Mouse (Mus musculus) c-Kit-negative CD71-positive TER-119-positive erythroid progenitor cells, embryonic 14.5 days (primary cell): ENCODE results near the gene Glt1d1.

Experiments
- DNase-seq: peaks from one replicate; pipeline ENCODE4 v3.0.0-alpha.2; 2013; ENCODE audit warnings: low read depth, low spot score

Gene Glt1d1

DNA sequence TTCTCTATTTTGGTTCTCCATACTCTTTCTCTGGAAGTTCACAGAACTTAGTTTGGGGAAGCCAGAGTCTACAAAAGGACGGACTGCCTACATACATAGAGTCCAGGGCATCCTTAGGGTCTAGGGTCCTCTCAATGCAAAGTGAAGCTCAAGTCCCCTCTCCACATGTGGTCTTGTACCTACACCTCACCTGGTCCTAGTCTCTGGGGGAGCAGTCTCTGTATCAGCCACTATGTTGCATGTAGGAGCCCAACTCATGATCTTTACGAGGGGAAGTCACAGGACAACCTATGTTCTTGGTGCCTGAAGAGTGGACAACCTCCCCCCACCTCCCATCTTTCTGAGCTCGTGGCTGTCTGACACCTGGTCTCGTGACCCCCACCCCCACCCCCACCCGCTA, 391 bp upstream of the Glt1d1 start:
- no peak for DNase-seq

DNA sequence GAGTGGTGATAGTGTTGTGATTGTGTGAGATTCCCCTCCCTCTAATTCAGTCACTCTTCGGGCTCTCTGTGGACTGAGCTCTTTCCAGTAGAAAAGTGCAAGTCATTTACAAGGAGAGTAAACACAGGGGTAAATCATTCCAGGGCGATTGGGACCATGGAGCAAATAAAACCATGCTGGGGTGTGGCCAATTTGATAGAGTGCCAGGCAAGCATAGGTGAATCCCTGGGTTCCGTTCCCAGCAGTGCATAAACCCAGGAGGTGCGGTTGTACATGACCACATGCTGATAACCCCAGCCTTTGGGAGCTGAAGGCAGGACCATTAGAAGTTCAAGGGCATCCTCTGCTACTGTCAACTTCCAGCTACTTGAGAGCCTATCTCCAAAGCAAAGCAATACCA, 1.1 kb downstream of the Glt1d1 start:
- no peak for DNase-seq

DNA sequence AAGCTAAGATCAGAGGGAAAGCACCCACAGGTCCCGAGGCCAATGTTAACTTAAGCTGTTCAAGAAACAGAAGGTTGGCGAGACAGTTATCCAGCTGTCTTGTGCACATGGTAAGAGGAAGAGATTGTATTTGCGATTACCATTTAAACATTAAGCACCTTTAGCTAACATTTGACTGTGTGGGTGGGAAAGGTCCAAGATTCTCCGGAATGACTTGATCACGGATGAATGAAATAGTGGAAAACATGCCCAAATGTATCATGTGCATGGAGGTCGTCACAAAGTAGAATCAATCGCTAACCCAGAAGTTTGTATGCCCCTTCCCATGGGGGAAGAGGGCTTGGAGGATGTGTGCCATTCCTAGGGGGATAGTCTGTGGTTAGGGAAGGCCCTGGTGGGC, 1.6 kb downstream of the Glt1d1 start:
- DNase-seq, result no peak

DNA sequence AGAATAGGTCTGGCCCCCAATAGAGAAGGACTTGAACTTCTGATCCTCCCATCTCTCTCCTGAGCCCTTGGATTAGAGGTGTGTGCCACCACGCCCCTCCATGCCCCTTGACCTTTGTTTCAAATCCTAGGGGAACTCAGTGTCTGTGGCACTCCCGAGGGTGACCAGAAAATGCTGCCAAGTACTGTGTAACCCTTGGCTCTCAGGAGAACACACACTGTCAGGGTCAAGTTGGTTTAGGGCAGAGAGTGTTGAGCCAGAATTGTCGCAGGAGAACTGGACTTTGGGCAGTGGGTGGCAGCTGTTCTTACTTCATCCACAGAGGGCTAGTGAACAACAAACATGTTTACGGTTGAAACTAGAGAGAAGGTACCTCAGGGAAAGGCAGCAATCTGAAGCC, 5.6 kb downstream of the Glt1d1 start:
- DNase-seq, result no peak

DNA sequence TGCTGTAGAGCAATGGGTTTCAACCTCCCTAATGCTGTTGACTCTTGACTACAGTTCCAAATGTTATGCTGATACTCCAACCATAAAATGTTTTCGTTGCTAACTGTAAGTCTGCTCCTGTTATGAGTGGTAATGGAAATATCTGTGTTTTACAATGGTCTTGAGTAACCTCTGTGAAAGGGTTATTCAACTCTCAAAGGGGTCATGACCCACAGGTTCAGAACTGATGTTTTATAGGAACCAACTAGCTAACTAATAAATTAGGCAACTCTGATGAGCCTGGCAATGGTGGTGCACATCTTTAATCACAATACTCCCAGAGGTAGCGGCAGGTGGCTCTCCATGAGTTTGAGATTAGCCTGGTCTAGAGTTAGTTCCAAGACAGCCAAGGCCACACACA, 6.1 kb downstream of the Glt1d1 start:
- DNase-seq, result no peak

DNA sequence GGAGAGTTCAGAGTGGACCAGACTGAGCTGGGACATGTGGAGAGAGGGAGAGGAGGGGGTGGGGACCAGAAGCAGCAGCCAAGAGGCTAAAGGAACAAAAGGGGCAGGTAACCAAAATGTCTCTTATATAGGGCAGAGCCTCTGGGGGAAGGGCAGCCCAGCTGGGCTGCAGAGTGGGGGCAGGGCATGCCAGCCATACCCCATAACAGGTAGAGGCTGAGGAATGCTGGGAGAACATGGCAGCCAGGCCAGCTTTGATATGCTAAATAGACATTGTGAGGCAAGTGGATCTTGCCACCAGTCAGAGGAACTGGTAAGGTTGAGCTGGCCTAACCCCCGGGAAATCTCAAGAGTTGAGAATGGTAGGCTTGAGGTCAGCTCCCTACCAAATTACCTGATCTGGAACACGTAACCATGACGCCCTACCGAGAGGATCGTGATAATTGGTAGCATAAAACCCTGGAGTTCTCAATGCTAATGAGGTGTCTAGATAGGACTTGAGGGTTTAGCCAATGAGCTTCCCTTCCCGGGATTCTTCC, 7.1 kb downstream of the Glt1d1 start:
- no peak for DNase-seq

DNA sequence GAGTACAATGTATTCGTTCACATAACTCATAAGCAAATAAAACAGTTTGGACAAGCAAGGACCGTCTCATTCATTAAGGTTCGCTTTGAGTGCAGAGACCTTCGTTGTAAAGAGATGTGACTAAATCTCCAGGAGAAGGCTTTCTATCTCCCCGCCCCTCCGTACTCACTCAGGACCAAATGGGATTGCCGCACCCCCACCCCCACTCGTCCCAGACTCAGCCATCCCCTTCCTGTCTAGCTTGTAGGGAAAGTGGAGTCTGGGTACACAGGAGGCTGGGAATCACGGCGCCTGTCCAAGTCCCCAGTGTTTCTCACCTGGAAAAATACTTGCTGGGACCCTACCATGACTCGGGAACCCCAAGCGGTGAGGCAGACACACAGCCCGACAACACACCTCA, 7.6 kb downstream of the Glt1d1 start:
- no peak for DNase-seq

DNA sequence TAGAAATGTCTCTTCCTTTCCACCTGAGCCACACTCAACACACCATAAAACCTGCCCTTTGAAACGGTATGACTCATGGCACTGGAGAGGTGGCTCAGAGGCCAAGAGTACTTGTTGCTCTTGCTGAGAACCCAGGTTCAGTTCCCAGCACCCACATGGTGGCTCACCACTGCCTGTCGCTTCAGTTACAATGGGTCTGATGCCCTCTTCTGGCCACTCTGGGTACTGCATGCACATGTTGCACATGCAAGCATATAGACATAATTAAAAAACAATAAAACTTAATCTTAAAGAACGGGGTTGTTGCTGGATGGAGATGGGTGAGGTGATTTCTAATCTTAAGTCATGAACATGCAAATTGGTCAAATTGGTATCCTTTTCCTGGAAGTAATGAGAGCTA, 8.3 kb downstream of the Glt1d1 start:
- DNase-seq, result no peak

DNA sequence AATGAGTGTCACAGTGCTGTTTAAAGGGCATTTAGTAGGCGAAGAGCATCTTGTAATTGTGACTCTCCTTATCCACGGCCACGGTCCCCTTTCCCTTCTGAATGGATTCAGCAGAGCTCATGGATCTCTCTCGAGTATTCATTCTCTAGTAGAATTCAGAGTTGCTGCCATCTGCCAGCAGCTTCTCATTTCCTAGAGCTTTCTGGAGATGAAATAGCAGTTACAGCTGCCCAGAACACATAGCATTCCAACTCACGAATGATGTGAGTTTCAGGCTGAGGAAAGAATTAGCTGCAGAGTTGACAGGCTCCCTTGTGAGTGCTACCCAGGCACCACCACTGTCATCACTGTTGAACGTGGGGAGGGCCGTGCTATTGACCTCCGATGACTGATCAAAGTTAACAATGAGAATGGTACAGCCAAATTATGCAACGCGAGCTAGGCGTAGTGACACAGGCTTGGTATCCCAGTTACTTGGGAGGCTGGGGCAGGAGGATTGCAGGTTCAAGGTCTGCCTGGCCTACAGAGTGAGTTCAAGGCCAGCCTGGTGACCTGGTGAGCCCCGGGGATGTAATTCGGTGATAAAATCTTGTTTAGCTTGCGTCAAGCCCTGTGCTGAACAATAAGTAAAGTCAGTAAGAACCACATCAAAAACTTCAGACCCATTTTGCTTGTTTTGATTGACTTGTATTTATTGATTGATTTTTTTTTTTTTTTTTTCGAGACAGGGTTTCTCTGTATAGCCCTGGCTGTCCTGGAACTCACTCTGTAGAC, 9.3 kb downstream of the Glt1d1 start:
- DNase-seq, result no peak

DNA sequence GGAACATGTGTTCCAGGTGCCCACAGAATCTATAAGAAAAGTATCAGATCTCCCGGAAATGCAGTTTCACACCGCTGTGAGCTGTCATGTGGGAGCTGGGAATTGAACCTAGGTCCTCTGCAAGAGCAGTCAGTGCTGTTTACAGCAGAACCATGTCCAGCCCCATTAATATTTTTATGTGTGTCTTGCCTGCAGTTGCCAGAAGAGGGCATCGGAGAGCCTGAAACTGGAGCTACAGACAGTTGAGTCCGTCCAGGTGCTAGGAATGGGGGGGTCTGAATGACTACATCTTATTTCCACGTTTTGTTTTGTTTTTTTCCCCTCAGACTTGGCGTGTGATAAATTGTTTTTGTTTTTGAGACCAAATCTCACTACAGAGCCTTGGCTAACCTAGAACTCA, 16.0 kb downstream of the Glt1d1 start:
- no peak for DNase-seq

DNA sequence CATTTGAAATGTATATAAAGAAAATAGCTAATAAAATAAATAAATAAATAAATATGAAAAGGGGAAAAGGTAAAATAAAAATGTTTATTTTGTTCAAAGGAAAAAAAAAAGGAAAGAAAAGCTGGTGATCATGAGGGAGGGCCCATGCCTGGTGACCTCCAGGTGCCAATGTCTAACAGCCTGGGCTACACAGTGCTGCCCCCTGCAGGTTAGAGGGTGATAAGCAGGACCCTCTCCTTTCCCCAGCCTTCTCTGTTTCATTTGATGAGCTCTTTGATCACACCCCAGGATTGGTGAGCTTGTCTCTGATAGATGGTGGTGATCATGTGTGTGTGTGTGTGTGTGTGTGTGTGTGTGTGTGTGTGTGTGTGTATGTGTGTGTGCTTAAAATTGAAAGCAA, 17.0 kb downstream of the Glt1d1 start:
- no peak for DNase-seq

DNA sequence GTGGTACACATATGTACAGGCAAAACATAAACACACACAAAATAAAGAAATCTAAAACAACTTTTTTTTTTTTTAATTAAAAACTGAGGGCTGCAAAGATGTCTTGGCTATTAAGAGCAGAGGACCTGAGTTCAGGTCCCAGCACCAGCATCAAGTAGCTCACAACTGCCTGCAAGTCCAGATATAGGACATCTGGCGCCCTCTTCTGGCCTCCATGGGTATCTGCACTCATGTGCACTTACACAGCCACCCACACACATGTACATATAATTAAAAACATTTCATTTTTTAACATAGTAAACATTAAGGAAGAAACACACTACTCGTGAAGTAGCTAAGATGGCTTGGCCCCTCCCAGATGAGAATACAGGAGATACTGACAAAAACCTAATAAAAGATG, 26.2 kb downstream of the Glt1d1 start:
- no peak for DNase-seq

DNA sequence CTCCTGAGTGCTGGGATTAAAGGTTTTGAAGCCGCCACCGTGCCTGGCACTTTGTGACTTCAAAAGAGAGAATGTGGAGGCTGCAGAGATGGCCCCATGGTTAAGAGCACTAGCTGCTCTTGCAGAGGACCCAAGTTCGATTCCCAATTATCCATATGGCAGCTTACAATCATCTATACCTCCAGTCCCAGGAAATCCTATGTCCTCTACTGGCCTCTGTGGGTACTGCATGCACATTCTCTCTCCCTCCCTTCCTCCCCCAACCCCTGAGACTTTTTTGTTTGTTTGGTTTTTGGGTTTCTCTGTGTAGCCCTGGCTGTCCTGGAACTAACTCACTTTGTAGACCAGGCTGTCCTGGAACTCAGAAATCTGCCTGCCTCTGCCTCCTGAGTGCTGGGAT, 27.2 kb downstream of the Glt1d1 start:
- no peak for DNase-seq

DNA sequence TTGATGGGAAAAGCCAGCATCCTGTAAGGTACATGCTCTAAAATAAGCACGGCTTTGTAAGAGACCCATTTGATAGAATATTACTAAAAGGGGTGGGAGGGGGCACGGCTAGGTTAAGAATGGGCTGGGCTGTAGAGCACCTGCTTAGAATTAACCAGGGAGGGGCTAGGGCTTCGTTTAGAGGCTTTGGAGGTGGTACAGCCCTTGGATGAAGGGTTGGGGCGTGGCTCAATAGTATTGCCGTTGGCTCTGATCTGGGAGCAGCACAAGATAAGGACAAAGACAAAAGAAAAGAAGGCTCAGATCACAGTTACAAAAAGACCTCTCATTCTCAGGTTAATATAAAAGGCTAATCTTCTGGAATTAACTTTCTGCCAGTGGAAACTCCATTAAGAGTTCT, 28.2 kb downstream of the Glt1d1 start:
- no peak for DNase-seq

DNA sequence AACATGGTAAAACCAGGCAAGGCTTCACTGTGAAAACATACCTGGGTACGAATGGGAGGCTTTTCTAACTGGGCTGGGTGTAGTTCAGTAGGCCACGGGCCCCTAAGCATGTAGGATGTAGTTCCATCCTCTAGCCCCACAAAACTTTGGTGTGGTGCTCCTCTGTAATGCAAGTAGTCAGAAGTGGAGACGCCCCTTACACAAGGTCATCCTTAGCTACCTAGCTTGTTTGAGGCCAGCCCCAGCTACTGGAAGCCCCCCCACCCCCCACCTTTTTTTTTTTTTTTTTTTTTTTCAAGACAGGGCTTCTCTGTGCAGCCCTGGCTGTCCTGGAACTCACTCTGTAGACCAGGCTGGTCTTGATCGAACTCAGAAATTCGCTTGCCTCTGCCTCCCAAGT, 28.9 kb downstream of the Glt1d1 start:
- no peak for DNase-seq

DNA sequence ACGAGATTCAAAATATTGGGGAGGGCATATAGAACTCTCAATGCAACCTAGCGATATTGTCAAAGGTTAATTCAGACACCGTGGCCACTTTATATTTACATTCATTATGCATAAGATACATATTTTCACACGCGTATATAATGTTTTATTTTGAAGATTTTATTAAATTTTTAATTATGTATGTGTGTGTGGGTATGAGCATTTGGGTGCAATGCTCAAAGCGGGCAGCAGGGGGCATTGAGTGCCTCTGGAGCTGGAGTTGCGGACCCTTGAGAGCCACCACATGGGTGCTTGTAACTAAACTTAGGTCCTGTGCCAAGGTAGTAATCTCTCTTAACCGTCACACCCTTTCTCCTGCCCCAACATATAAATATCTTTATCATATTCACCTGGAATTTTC, 41.9 kb downstream of the Glt1d1 start:
- DNase-seq, result no peak

DNA sequence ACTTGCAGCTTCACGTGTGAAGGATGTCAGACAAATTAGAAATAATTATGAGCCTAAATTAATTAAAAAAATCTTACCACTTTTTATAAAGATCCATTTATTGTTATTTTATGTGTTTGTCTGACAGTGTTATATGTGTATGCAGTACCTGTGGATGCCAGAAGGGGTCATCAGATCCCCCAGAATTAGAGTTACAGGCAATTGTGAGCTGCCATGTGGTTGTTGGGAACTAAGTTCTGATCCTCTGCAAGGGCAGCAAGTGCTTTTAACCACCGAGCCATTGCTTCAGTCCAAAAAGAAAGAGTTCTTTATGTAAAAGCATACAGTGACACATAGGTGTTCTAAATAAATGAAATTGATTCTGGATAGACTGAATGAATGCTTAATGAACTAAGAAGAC, 45.5 kb downstream of the Glt1d1 start:
- no peak for DNase-seq

DNA sequence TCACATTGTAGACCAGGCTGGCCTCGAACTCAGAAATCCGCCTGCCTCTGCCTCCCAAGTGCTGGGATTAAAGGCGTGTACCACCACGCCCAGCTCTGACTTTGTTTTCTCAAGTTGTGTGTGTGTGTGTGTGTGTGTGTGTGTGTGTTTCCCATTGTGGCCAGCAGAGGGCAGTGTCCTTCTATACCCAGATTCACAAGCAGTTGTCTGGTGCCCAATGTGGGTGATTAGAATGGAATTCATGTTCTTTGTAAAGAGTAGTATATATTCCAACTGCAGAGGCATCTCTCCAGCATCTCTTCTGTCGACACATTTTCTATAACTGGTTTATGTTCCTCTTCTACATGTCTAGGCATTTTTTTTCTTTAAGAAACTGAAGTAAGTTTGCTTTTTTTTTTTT, 46.4 kb downstream of the Glt1d1 start:
- DNase-seq, result no peak

DNA sequence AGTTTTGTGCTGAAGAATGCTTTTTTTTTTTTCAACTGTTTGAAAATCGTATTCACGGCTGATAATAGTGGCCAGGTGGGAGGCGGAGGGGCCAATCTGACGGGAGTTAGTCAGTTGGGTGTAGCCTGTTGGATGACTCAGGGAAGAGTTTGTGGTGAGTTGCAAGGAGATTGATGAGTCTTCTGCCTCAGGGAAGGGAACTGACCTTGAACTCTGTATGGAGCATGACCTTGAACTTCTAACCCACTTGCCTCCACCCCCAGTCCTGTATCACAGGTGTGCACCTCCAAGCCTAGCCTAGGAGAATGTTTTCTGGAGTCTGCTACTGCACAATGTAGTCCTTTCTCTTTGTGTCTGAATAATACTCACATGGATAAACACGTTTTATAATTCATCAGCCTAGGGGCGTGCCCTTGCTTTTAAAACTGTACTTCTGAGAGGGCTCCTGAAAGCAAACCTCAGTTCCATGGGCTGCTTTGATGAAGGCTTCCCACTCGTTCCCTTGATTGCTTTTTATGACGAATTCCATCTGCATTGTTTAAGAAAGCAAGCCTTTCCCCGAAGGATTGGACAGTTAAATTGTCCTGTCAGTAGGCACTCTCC, 56.6 kb downstream of the Glt1d1 start:
- no peak for DNase-seq

DNA sequence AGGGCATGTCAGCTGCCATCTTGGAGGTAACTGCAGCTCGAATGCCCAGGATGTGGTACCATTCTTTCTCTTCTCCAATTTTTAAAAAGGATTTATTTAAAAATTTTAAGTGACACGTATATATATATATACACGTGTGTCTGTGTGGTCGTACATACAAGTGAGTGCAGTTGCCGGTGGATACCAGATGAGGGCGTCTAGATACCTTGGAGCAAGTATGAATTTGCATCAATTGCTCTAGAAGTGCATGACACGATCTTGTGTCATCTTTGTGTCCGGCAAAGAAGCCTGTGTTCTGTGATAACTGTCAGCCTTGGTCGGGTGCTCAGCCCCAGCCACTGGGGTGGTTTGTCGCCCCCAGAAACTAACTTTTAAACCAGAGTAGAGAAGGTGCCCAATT, 59.0 kb downstream of the Glt1d1 start:
- DNase-seq, result no peak

DNA sequence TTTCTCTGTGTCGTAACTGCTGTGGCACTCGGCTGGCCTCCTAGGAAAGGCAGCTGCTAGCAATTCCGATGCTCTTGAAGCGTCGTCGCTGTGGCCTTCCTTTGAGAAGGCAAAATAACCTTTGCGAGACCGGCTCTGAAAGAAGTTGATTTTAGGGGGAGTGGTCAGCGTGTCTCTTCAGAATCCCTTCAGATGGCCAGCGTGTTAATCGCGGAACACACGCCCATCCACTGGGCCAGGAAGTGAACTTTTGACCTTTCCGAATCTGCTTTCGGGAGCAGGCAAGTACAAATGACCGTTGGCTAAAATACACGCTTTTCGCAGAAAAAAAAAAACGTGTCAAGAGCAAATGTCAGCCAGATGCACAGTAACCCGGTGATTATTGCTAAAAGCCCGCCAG, 59.5 kb downstream of the Glt1d1 start:
- DNase-seq, result no peak

DNA sequence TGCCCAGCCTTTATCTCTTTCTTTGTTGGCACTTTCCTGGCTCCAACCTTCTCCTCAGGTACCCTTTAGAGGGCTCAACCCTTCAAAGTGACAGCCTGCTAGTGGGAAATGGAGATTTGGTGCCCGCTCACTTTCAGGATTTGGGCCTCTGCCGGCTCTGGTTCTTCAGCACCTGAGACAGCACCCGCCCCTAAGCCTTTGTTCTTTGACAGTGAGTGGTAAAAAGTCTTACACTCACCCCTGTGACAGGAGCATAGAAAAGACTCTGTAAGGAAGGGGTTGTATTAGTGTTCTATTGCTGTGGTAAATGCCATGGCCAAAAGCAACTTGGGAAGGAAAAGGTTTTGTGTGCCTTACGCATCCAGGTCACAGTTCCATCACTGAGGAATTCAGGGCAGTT, 63.8 kb downstream of the Glt1d1 start:
- DNase-seq, result no peak

DNA sequence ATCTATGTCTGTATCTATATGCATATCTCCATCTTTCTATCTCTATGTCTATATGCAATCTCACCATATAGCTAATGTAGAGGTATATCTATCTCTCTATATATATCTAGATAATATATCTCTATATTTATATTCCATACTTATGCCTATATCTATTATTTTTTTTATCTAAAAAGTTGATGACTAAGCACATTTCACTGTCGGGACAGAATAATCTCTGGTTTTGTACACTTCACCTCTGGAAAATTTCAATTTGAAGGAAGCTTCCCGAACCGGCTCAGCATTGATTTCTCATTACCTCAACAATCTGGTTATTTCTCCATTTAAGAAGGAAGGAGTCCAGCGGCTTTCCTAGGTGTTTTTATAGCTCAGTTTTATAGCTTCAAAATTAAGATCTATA, 64.5 kb downstream of the Glt1d1 start:
- DNase-seq, result no peak

DNA sequence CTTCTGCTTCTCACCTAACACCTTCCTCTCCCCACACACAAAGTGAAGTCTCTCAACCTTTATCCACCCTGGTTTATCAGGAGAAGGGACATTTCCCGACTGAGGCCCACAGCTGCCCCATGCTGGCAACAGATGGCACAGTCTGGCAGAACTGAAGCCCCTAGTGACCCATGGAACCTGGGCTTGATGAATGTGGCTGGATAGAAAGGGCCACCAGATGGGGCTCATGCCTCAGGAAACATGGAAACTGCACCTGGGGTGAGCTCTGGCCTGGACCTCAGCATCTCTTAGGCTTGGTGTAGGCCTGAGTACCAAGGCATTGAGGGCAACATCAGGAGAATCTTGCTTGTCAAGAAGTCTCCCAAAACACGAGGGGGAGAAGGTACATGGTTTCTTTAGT, 66.5 kb downstream of the Glt1d1 start:
- no peak for DNase-seq
